In the genomic region with DNA sequence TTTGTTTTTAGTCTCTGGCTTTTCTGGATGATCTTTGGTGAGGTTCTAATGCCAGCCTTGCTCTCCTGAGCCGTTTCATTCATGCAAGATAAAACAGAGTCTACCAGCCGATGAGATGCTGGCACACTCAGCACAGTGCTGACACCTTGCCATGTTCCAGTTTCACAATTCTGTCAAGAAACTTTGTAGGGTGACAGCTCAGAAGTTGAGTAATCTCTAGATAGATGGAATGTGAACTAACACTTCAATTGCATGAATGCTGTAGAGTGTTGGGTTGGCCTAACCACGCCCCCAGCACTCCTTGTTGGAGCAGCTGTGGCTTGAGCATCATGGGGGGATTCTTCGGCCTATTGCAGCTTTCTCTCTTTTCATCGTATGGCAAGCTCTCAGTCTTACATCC, we compare ENCODE assay signal across 24 mouse cellular contexts.
DNase-seq lines count a peak whose midpoint lies in the region; ATAC-seq and TF ChIP-seq lines count a peak whose summit lies in the region.
"Had no signal": no experiment of that assay in that cellular context is flagged by ENCODE, and none has a peak within 500 bp of the region (broad histone marks: within the 10 kb centered on the region; RNA-seq: fewer than 3 reads in every experiment).

No protein-coding gene starts in this region.

- no peak overlapping the region for H3K4me3 ChIP-seq in liver, adult 2 months (ENCODE audit: insufficient read depth, low read depth, low read length)
- no peak overlapping the region for H3K4me3 ChIP-seq in liver, embryonic 11.5 days (ENCODE audit: low read depth, low read length)
- H3K4me3 ChIP-seq in thymus, adult 2 months (ENCODE audit: control insufficient read depth, insufficient read depth, low read length), result no peak overlapping the region
- H3K4me3 ChIP-seq: embryonic facial prominence, embryonic 13.5 days; erythroblast, embryonic 14.5 days; forebrain, embryonic 13.5 days; heart, adult 2 months; heart, embryonic 13.5 days; liver, embryonic 15.5 days; midbrain, embryonic 10.5 days had no signal

- 53% methylated on average over 5 of the region's 5 CpGs for WGBS in liver, adult 2 months
- WGBS in liver, embryonic 11.5 days, result 89% methylated on average over 5 of the region's 5 CpGs
- WGBS in thymus, adult 2 months, result 94% methylated on average over 5 of the region's 5 CpGs

- H3K27me3 ChIP-seq in liver, adult 2 months (ENCODE audit: control insufficient read depth, insufficient read depth, low read length), result no peaks in the 10 kb centered on the region
- no peaks in the 10 kb centered on the region for H3K27me3 ChIP-seq in liver, embryonic 11.5 days (replicated peaks; ENCODE audit: control insufficient read depth, insufficient read depth, low read length)
- H3K27me3 ChIP-seq in thymus, adult 2 months (ENCODE audit: control insufficient read depth, insufficient read depth, low read length), result no peaks in the 10 kb centered on the region
- H3K27me3 ChIP-seq: embryonic facial prominence, embryonic 13.5 days; forebrain, embryonic 13.5 days; heart, embryonic 13.5 days; liver, embryonic 15.5 days had no signal

- H3K9me3 ChIP-seq in liver, embryonic 11.5 days (ENCODE audit: control insufficient read depth, low read length), result no peaks in the 10 kb centered on the region
- H3K9me3 ChIP-seq: embryonic facial prominence, embryonic 13.5 days; forebrain, embryonic 13.5 days; heart, embryonic 13.5 days; liver, embryonic 15.5 days; midbrain, embryonic 10.5 days had no signal

- H3K27ac ChIP-seq in liver, adult 2 months (replicated peaks; ENCODE audit: insufficient read depth, low read depth, low read length), result no peak overlapping the region
- H3K27ac ChIP-seq in liver, embryonic 11.5 days (ENCODE audit: low read depth, low read length), result no peak overlapping the region
- no peak overlapping the region for H3K27ac ChIP-seq in thymus, adult 2 months (ENCODE audit: control insufficient read depth, insufficient read depth, low read length)
- H3K27ac ChIP-seq: embryonic facial prominence, embryonic 13.5 days; forebrain, embryonic 13.5 days; heart, adult 2 months; heart, embryonic 13.5 days; liver, embryonic 15.5 days; macrophage; midbrain, embryonic 10.5 days had no signal

- TF ChIP-seq CTCF in liver, adult 2 months (IDR thresholded peaks at IDR 0.05; ENCODE audit: low read depth, low read length), result no peak
- no peak for TF ChIP-seq CTCF in thymus, adult 2 months (IDR thresholded peaks at IDR 0.05; ENCODE audit: borderline replicate concordance, control insufficient read depth, extremely low read depth, insufficient read depth, low read length, poor library complexity)

- ATAC-seq in liver, embryonic 11.5 days (replicated peaks; ENCODE audit: low FRiP score), result no peak
- ATAC-seq: forebrain, embryonic 13.5 days; intestine, postnatal 0 days had no signal

- H3K4me1 ChIP-seq in liver, adult 2 months (ENCODE audit: control insufficient read depth, insufficient read depth, low read length), result peaks cover 3% of the 10 kb centered on the region
- H3K4me1 ChIP-seq in liver, embryonic 11.5 days (replicated peaks; ENCODE audit: control insufficient read depth, insufficient read depth, low read length), result no peaks in the 10 kb centered on the region
- H3K4me1 ChIP-seq in thymus, adult 2 months (replicated peaks; ENCODE audit: control insufficient read depth, insufficient read depth, low read length), result no peaks in the 10 kb centered on the region
- H3K4me1 ChIP-seq: forebrain, embryonic 13.5 days; liver, embryonic 15.5 days; midbrain, embryonic 10.5 days had no signal

- no peak overlapping the region for H3K9ac ChIP-seq in liver, adult 2 months (ENCODE audit: low read depth, low read length)
- H3K9ac ChIP-seq in liver, embryonic 11.5 days (ENCODE audit: low read depth, low read length), result no peak overlapping the region
- H3K9ac ChIP-seq: embryonic facial prominence, embryonic 13.5 days; forebrain, embryonic 13.5 days; heart, embryonic 13.5 days; liver, embryonic 15.5 days had no signal

- H3K4me2 ChIP-seq in liver, embryonic 11.5 days, result no peak overlapping the region
- H3K4me2 ChIP-seq: embryonic facial prominence, embryonic 13.5 days; forebrain, embryonic 13.5 days; heart, embryonic 13.5 days; liver, embryonic 15.5 days had no signal

- TF ChIP-seq POLR2A in liver, adult 2 months (IDR thresholded peaks at IDR 0.05; ENCODE audit: extremely low read depth, insufficient read depth, low read length), result no peak
- no peak for TF ChIP-seq POLR2A in thymus, adult 2 months (IDR thresholded peaks at IDR 0.05; ENCODE audit: control insufficient read depth, extremely low read depth, insufficient read depth, low read length, poor library complexity)

- no peaks in the 10 kb centered on the region for H3K79me2 ChIP-seq in liver, adult 2 months (ENCODE audit: control insufficient read depth, insufficient read depth, low read length)

- H3K36me3 ChIP-seq in liver, adult 2 months (ENCODE audit: control insufficient read depth, insufficient read depth, low read length), result no peaks in the 10 kb centered on the region
- peaks cover 4% of the 10 kb centered on the region; the same call in 1 of the 2 replicates for H3K36me3 ChIP-seq in liver, embryonic 11.5 days (ENCODE audit: control insufficient read depth, insufficient read depth, low read length)
- H3K36me3 ChIP-seq in thymus, adult 2 months (ENCODE audit: control insufficient read depth, insufficient read depth, low read length), result no peaks in the 10 kb centered on the region
- H3K36me3 ChIP-seq: midbrain, embryonic 10.5 days had no signal

- DNase-seq in adrenal gland, adult 2 months, result peak; percentile 62
- DNase-seq in adrenal gland, adult 8-10 months, result no peak
- peak; percentile 88 for DNase-seq in liver, adult 2 months (ENCODE audit: extremely low read depth, low read depth, low spot score)
- DNase-seq in liver, embryonic 11.5 days (ENCODE audit: low spot score), result no peak
- DNase-seq in lung, postnatal 10 days, result peak; percentile 48
- DNase-seq in cerebellum, adult 9-11 months, result no peak
- no peak for DNase-seq in thymus, adult 2 months
- DNase-seq: cerebellum, adult 18-20 months; cerebellum, postnatal 25 days; gastrocnemius, postnatal 25 days; heart, adult 2 months; heart, postnatal 14 days; kidney, postnatal 25 days; right cerebral cortex, adult 18-20 months; right cerebral cortex, postnatal 4 days; thymus, postnatal 25 days had no signal

Comparison
In these comparisons a context has a peak if more than half of its experiments do, and no peak if none do; other contexts are left out.
1. DNase-seq: peak in adrenal gland, adult 2 months (single experiment), liver, adult 2 months (single experiment) and lung, postnatal 10 days (single experiment); none in adrenal gland, adult 8-10 months (single experiment), liver, embryonic 11.5 days (single experiment), cerebellum, adult 9-11 months (single experiment) and thymus, adult 2 months (single experiment).